Mouse (Mus musculus) c-Kit-positive CD71-positive TER-119-negative erythroid progenitor cells, embryonic 14.5 days (primary cell): ENCODE measurements at regions not wholly inside any gene's neighbourhood (a gene's known extent, or its start where the extent isn't known, plus 50 kb on each side); places are given as distances from the start of the nearest gene placed in this dataset.

Experiments
- DNase-seq: peaks from one replicate; pipeline ENCODE4 v3.0.0-alpha.2; 2013; ENCODE audit warnings: low read depth

DNA sequence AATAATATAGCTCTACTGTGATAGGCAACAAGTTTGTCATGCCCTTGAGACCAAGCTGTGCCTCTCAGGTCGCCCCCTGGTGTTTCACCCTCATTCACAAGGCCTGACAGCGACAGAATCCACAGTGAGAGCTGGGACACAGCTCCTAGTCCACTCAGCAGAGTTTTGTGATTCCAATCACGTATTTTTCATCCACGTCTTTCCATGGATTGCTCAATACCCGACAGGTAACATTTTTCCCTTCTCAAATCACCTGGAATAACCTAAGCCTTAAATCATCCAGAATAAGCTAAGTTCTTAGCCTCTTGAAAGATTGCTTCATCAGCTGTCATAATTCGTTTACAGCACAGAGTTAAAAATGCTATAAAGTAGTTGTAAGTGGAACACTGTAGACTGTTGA, 211.3 kb downstream of the Ccdc91 start:
- no peak for DNase-seq

DNA sequence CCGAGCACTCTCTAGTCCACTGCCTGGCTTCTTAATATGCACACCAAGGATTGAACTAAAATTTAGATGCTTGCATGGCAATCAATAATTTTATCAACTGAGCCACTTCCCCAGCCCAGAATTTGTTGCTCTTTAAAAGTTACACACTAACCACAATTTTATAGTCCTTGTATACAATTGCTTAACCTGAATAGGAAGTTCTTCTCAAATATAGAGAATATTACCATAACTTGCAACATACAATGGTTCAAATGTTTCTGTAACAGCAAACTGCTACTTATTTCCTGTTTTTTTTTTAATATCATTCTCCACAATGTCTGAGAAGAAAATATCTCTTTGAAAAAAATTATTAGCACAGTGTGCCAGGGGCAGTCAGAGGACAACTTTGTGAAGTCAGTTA, 222.6 kb downstream of the Ccdc91 start:
- no peak for DNase-seq

DNA sequence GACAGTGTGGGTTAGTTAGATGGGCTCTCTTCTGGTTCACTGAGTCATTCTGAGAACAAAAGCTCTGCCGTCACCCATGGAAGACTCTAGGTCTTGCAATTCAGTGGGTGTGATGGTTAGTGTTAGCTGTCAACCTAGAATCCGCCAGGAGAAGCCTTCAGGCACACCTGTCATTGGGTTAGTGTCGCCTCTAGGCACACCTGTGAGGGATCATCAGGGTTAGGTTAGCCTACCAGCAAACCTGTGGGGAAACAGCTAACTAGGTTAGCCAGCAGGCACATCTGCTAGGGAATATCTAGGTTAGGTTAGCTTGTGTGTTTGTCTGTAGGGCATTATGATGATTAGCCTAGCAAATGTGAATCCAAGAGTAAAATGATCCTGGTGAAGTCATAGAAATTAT, 223.8 kb downstream of the Ccdc91 start:
- no peak for DNase-seq

DNA sequence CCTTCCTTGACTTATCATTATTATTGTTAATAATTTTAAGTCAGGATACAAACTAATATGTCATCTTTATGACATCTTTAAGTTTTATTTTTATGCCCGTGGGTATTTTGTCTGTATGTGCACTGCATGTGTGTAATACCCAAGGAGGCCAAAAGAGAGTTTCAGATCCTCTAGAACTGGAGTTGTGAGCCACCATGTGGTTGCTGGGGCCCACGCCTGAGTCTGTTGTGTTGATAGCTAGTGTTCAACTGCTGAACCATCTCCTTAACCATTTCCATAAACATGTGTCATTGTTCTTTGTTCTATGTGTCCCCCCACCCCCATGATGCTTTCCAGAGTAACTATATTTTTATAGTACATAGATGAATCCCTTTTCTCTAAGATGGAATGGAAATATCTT, 225.0 kb downstream of the Ccdc91 start:
- DNase-seq: no peak

DNA sequence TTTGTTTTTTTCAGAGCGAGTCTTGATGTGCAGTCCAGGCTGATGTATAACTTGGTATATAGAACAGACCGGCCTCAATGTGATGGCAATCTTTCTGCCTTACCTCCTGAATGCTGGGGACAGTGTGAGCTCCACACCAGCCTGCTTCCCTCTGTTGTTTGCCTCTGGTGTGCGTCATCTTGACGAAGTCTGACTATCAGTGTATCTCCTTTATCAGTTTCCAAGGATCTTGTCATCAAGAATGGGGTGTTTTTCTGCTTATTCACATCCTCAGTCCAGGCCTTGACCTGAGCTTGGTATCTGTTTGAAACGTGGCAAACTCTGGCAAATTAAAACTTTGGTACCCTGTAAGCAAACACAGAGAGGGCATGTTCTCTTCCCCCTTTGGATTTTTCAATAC, 226.3 kb downstream of the Ccdc91 start:
- DNase-seq: no peak

DNA sequence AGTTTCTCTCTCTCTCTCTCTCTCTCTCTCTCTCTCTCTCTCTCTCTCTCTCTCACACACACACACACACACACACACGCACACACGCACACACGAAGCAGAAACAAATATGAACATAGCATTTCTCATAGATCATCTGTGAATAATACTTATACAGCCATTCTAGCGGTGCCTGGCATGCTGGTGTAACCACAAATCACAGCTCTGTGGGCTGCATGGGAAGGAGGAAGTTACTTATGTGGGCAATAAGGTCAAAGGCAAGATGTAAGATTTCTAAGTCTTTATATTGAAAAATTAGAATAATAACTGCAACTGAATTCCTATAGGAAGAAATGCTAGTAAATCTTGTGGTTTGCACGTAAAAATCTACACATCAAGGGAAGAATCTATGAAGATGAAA, 228.7 kb downstream of the Ccdc91 start:
- DNase-seq: no peak

DNA sequence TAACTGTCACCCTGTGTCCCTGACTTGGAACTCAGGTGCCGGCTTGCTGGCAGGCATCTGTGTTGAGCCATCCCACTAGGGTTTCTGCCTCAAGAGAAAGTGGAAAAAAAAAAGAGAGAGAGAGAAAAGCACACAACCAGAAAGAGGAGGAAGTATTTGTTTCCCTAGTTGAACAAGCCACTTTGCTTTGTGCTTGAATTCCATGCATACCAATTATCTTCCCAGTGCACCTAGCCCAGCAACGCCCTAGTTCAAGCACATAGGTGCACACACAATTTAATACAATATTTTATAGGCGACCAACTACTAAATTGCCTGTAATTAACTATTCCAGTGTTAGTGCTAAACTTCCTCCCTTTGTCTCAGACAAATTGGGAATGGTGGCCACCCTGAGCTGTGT, 230.3 kb downstream of the Ccdc91 start:
- DNase-seq: no peak

DNA sequence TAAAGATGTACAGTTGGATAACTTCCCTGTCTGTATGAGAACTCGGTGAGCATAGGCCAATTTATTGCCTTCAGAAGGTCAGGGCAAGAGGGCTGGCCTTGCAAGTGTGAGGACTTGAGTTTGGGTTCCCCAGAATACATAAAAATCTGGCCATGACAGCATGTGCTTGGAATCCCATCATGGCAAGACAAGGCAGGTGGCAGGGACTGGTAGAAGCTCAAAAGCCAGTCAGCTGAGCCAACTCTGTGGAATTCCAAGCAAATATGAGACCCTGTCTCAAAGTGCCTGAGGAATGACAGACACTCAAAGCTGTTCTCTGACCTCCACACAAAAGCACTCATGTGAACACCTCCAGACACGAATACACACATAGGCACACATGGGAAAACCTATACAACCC, 231.1 kb downstream of the Ccdc91 start:
- no peak for DNase-seq

DNA sequence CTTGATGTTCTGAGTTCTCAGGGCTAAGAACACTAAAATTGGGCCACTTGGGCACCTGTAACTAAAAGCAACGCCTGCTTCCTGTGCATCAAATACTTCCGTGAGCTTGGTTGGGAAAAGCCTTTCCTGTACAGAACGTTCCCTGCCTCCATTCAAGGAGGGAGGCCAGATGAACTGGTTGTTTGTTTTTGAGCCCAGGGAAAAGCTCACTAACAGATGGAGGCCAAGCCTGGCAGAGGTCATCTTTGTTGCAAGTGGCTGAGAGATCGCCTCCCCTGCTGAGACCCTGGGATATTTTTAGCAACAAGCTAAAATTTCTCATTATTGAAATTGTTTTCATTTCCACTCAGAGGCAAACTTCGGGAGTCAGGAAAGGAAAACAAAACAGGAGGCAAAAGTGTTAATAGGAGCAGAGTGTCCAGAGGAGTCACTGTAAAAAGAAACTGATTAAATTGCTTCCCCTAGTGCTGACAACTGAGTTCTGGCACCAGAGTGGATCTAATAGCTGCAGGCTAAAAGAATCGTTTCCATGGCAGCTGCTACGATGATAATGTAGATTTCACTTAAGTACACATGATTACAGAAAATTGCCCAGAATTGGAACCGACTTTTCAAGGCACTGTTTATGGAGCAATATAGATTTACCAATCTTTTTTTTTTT, 242.6 kb downstream of the Ccdc91 start:
- no peak for DNase-seq

DNA sequence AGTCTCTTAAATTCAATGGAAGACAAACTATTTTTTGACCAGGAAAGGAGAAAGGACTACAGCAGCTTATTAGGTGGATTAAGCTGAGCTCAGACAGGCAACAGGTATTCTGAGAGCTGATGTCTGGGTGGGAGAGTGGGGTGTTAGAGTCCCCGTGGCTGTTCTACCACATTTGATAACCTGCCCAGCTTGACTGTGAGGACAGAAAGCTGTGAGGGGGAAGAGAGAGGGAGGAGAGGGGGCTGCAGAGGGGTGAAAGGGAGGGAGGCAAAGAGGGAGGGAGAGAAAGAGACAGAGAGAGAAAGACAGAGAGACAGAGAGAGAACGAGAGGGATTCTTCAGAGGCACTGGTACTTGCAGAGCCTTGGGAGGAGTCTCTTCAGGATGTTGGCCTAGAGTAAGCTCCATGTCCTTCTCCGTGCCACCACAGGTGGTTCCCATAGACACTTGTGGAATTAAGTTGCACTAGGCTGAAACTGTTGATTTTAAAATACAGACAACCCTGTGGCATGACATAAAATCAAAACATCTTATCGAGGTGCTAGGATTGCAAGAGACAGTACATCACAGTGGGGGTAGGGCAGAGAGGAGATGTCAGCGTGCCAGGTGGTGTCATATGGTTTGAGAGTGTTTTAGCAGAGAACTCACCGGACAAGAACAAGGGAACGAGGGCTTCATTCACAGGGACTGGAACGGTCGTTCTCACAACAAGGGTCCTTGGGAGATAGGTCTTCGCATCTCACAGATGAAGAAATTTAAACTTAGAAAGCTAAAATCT, 243.3 kb downstream of the Ccdc91 start:
- no peak for DNase-seq

DNA sequence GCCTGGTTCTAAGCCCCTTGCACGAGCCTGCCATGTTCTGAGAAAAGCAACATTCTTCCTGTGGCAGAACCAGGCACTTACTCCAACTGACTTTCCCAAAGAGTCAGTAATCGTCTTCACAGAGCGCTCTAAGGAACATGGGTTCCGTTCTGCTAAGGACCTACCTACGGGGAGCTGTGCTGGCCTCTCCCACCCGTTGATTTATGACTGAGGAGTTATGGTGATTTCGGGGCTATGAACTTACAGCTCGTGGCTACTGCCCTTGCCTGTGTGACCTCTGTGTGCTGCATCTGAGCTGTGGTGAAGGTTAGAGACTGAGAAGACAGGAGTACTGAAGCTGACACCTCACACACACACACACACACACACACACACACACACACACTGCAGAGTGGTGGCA, 243.9 kb downstream of the Ccdc91 start:
- DNase-seq: no peak

DNA sequence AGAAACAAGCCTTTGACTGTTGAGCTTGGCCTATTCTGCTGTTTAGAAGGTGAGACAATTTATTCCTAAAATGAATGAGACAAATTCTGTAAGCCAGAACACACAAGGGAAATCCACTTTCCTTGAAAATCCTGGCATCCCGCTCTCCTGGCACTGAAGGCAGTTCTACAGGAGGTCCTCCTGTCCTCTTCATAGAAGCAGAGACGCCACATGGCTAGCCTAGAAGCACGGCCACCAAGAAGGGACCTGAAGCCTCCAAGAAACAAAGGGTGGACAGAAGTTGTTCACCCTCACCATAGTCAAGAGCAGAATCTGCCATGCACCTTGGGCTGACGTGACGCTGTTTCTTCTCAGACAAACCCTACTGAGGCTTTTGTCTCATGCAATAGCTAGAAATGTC, 247.7 kb downstream of the Ccdc91 start:
- DNase-seq: no peak

DNA sequence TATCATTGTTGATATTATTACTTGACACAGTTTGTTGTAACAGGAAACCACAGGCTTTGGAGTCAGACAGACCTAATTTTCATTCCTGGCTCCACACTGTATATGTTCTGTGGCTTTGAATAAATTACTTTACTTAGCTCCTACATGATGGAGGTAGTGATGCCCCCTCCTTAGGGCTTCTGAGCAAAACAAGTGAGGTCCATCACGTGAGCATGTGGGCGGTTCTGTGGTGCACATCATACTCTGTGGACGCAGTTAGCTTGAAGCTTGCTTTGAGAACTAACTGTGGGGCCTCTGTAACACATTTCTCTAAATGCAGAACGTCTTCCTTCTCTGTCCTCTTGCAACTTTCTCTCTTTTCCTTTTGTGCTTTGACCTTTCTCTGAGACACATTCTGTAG, 251.4 kb downstream of the Ccdc91 start:
- DNase-seq: no peak

DNA sequence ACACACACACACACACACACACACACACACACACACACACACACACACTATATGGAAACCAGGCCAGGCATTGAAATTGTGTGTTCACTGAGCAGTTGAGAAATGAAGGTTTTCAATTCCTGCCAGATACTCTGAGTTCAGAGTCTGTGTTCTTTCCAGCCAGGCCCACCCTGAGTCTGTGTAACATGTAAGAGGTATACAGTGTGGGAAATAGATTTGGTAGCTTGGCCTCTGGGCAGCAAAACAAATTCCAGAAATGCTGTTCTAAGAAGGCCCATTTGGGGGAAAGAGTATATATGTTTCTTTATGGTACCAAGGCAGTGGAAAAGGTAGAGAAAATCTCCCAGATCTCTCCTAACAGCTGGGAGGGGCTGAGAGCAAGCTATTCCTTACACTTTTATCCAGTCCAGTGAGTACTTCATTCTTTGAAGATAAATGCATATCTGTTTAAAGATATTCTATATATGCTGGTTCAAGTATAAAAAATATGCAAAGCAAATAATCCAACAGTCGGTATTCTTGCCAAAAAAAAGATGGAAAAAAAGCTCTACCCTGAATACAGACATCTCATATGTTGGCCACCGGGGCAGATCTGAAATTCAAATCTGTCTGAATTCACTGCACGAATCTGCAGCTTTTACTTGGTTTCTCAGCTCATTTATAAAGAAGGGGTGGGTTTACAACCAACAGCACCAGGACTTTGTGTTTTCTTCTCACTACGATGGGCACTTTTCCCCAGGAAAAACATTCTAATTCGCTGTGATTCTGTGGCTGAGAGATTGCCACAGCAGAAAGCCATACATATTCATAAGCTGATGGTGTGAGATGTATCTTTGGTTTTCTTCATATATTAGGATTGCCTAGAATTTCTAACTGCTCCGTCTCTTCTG, 252.3 kb downstream of the Ccdc91 start:
- no peak for DNase-seq

DNA sequence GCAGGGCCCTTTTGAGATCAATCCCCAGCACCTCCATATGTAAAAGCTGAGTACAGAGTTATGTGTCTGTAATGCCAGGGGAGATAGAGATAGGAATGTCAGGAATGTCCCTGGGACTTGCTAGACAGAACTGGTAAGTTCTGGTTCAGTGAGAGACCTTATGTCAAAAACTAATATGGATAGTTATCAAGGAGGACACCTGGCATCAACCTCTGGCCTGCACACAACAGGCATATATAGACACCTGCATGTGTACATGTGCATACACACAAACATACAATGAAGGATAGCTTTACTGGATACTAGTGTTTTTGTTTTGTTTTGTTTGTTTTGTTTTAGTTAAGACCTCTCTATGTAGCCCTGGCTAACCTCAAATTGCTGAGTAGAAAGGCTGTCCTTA, 254.1 kb downstream of the Ccdc91 start:
- no peak for DNase-seq

DNA sequence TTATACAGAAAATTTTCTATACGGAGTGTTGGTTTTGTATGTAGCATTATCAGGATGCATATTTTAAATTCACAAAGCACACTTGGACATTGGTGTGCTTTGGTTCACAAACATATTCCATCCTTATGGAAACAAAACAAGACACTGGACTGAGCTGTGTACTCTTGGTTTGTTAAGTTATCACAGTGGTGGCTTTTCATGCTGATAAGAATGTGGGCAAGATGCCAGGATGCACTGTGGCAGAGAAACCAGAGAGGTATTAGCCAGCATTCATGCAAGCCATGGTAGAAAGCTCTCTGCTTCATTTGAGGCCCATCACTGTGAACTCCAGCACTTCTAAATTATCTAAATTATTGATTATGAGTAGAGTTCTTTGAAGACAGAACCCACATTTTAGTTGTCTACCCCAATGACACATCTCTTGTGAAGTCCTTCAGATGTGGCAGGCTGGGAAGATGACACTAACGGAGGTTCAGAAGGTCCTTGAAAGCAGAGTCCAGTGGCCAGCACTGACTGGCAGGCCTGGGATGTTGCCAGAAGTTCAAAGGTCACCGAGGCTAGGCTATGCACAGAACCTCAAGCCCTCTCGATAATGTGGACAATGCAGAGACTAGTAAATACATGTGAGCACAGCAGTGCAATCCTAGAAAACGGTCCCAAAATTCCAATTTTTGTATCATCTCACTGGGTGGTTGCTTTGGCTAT, 263.1 kb downstream of the Ccdc91 start:
- no peak for DNase-seq

DNA sequence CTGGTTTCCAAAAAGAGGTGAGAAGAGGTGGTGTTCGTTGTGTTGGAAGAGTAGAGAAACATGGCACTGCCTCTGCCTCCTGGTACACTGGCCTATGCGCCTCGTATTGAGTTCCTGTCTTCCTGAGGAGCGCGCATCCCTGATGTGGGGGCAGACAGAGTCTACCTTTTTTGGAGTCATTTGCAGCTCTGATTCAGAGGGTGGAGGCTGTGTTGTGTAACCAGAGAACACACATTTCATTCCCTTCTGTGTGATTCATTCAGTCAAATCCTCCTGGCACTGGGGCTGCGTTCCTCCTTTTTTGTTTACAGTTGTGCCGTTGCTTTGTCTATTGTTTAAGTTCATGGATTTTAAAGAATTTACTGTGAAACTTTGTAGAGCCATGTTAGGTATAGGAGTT, 265.8 kb downstream of the Ccdc91 start:
- DNase-seq: no peak

DNA sequence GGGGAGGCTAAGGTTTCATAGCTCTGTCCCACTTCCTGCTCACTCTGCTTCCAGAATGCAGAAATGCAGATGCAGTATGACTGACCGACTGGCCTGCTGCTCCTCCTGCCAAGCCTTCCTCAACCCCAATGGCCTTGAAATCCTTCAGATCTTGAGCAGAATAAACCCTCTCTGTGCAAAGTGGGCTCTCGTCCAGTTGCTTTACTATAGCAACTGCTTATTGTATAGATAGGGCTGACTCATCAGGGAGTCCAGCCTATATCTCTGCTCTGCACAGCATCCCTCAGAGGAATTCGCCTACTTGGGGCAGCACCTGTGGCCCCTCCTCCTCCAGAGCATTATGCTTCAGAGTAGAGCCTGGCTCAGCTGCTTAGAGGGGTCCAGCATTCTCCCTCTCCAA, 268.5 kb downstream of the Ccdc91 start:
- no peak for DNase-seq

DNA sequence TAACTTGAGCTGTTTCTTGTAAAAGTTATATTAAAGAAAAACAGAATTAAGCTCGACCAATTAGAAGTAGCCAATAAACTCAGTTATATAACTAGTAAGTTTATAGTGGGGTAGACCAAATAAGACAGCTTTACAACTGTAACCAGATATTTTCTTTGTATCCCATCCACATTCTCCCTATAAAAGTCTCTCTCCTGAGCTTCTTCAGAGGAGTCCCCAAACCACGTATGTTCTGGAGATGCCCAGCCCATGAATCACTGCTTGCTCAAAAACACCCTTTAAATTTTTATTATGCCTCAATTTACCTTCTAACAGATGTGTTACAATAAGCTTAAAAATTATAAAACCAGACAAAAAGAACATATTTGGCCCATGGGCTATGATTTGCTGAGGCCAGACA, 270.1 kb downstream of the Ccdc91 start:
- no peak for DNase-seq

DNA sequence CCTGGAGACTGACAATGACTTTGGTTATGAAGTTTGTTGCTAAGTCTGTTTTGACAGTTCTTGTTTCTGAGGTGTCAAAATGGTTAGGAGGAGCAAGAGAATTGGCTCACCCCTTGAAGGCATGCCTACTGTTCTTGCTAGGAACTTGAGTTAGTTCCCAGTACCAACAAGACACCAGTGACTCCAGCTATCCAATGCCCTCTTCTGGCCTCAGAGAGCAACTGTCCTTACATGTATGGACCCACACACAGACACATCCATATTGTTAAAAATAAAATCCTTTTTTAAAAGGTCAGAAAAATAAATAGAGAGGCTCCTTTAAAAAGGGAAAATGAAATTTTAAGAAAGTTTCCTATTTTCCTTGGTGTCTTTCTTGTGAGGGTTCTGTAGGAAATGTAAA, 272.3 kb downstream of the Ccdc91 start:
- no peak for DNase-seq

DNA sequence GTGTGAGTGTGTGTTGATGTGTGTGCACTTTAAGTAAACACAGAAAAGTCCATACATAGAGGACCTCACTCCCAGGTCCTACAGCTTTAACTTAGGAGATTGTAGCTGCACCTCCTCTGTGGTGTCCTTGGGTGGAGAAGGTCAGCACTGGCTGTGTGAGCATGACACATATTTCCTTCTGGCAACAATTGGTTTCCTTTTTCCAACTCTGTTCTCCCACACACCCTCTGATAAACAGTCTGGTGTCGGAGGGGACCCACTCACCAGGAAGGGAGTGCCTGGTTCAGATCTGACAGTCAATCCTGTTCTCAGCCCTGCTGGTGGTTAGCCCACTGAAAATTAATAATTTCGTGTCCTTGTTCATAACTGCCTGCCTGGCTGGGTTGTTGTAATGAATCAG, 276.7 kb downstream of the Ccdc91 start:
- DNase-seq: no peak

DNA sequence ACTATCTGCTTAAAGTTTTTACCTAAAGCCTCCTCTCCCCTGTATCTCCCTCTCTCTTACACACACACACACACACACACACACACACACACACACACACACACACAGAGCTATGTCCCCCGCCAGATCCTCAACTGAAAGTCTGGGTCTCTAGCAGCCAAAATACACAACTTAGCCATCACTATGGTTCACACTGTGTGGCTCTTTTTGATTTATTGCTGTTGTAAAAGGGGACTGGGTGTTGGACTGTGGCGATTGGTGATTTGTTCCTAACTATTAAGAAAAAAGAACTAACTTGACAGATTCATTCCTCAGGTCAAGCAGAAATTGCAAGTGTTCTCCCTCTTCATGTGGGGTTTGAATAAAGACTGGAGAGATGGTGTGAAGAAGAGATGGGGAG, 278.2 kb downstream of the Ccdc91 start:
- no peak for DNase-seq
